Mouse (Mus musculus): ENCODE results near the gene Cep68. TPM values are rescaled to one million over a fixed set of nuclear protein-coding genes. Genes with fewer than 3 reads are reported as not detected.

Cep68 gene
- polyA plus RNA-seq, 1 experiment from 2014 or later, result 29.5 TPM

GRCm38 (mm10) chr11:20245316-20245715 is 3.9 kb downstream of the Cep68 start:
- H3K27me3 ChIP-seq (ENCODE audit: control insufficient read depth, insufficient read depth, low read length), result no peaks in the 10 kb centered on the region
- ATAC-seq (ENCODE audit: low FRiP score, low TSS enrichment), result no peak
- H3K4me3 ChIP-seq (replicated peaks; ENCODE audit: low read depth, low read length), result no peak overlapping the region
- no peak for DNase-seq
- no peak overlapping the region for H3K27ac ChIP-seq (replicated peaks; ENCODE audit: low read depth, low read length)
- no peaks in the 10 kb centered on the region for H3K9me3 ChIP-seq (ENCODE audit: control insufficient read depth, low read length)
- WGBS, result 90% methylated on average over 6 of the region's 6 CpGs
- H3K4me1 ChIP-seq (ENCODE audit: control insufficient read depth, insufficient read depth, low read length), result peaks cover 13% of the 10 kb centered on the region
- H3K4me2 ChIP-seq (ENCODE audit: low read length), result no peak overlapping the region
- H3K9ac ChIP-seq (replicated peaks; ENCODE audit: low read length), result no peak overlapping the region
- H3K36me3 ChIP-seq (ENCODE audit: control insufficient read depth, insufficient read depth, low read length), result peaks cover 16% of the 10 kb centered on the region

- H3K9ac ChIP-seq (replicated peaks; ENCODE audit: low read length), result no peak overlapping the region
- WGBS, result 85% methylated on average over 16 of the region's 16 CpGs
- peaks cover 13% of the 10 kb centered on the region for H3K4me1 ChIP-seq (ENCODE audit: control insufficient read depth, insufficient read depth, low read length)
- no peak overlapping the region for H3K27ac ChIP-seq (replicated peaks; ENCODE audit: low read depth, low read length)
- H3K27me3 ChIP-seq (ENCODE audit: control insufficient read depth, insufficient read depth, low read length), result no peaks in the 10 kb centered on the region
- no peak for ATAC-seq (ENCODE audit: low FRiP score, low TSS enrichment)
- no peak overlapping the region for H3K4me2 ChIP-seq (ENCODE audit: low read length)
- H3K36me3 ChIP-seq (ENCODE audit: control insufficient read depth, insufficient read depth, low read length), result peaks cover 23% of the 10 kb centered on the region
- no peak for DNase-seq
- H3K4me3 ChIP-seq (replicated peaks; ENCODE audit: low read depth, low read length), result no peak overlapping the region
- no peaks in the 10 kb centered on the region for H3K9me3 ChIP-seq (ENCODE audit: control insufficient read depth, low read length)
These were observed 4.6 kb downstream of the Cep68 start for GRCm38 (mm10) chr11:20244336-20245290.

- no peak overlapping the region for H3K4me3 ChIP-seq (replicated peaks; ENCODE audit: low read depth, low read length)
- 51% methylated on average over 9 of the region's 9 CpGs for WGBS
- no peak overlapping the region for H3K4me2 ChIP-seq (ENCODE audit: low read length)
- H3K36me3 ChIP-seq (ENCODE audit: control insufficient read depth, insufficient read depth, low read length), result peaks cover 35% of the 10 kb centered on the region
- H3K4me1 ChIP-seq (ENCODE audit: control insufficient read depth, insufficient read depth, low read length), result peaks cover 11% of the 10 kb centered on the region
- H3K9me3 ChIP-seq (ENCODE audit: control insufficient read depth, low read length), result no peaks in the 10 kb centered on the region
- H3K27ac ChIP-seq (replicated peaks; ENCODE audit: low read depth, low read length), result no peak overlapping the region
- no peak for DNase-seq
- no peak overlapping the region for H3K9ac ChIP-seq (replicated peaks; ENCODE audit: low read length)
- no peak for ATAC-seq (ENCODE audit: low FRiP score, low TSS enrichment)
- no peaks in the 10 kb centered on the region for H3K27me3 ChIP-seq (ENCODE audit: control insufficient read depth, insufficient read depth, low read length)
These were observed 5.9 kb downstream of the Cep68 start for GRCm38 (mm10) chr11:20243214-20243913.

- H3K36me3 ChIP-seq (ENCODE audit: control insufficient read depth, insufficient read depth, low read length), result peaks cover 42% of the 10 kb centered on the region
These were observed 6.7 kb downstream of the Cep68 start for GRCm38 (mm10) chr11:20242366-20243056.

GRCm38 (mm10) chr11:20241311-20241710 is 7.9 kb downstream of the Cep68 start:
- Histone ChIP-seq H3K27me3 (ENCODE audit: control insufficient read depth, insufficient read depth, low read length) (no peaks in the 10 kb centered on the region), H3K4me2 (ENCODE audit: low read length) (no peak overlapping the region), H3K27ac (replicated peaks; ENCODE audit: low read depth, low read length) (no peak overlapping the region), H3K36me3 (ENCODE audit: control insufficient read depth, insufficient read depth, low read length) (peaks cover 54% of the 10 kb centered on the region), H3K4me3 (replicated peaks; ENCODE audit: low read depth, low read length) (no peak overlapping the region), H3K9me3 (ENCODE audit: control insufficient read depth, low read length) (no peaks in the 10 kb centered on the region), H3K4me1 (ENCODE audit: control insufficient read depth, insufficient read depth, low read length) (no peaks in the 10 kb centered on the region; the same call in 1 of the 2 replicates), H3K9ac (replicated peaks; ENCODE audit: low read length) (no peak overlapping the region)
- ATAC-seq (ENCODE audit: low FRiP score, low TSS enrichment) (no peak), DNase-seq (no peak)
- 95% methylated on average over 7 of the region's 7 CpGs for WGBS

More at GRCm38 (mm10) chr11:20242366-20243056, 6.7 kb downstream of the Cep68 start:
- DNase-seq (no peak), ATAC-seq (ENCODE audit: low FRiP score, low TSS enrichment) (no peak)
- Histone ChIP-seq H3K9me3 (ENCODE audit: control insufficient read depth, low read length) (no peaks in the 10 kb centered on the region), H3K4me3 (replicated peaks; ENCODE audit: low read depth, low read length) (no peak overlapping the region), H3K4me2 (ENCODE audit: low read length) (no peak overlapping the region), H3K9ac (replicated peaks; ENCODE audit: low read length) (no peak overlapping the region), H3K27me3 (ENCODE audit: control insufficient read depth, insufficient read depth, low read length) (no peaks in the 10 kb centered on the region), H3K4me1 (ENCODE audit: control insufficient read depth, insufficient read depth, low read length) (peaks cover 3% of the 10 kb centered on the region; the same call in 1 of the 2 replicates), H3K27ac (replicated peaks; ENCODE audit: low read depth, low read length) (no peak overlapping the region)
- 93% methylated on average over 6 of the region's 6 CpGs for WGBS

GRCm38 (mm10) chr11:20240331-20240730 is 8.9 kb downstream of the Cep68 start:
- no peaks in the 10 kb centered on the region for H3K4me1 ChIP-seq (ENCODE audit: control insufficient read depth, insufficient read depth, low read length)
- peaks cover 62% of the 10 kb centered on the region for H3K36me3 ChIP-seq (ENCODE audit: control insufficient read depth, insufficient read depth, low read length)
- no peak overlapping the region for H3K4me3 ChIP-seq (replicated peaks; ENCODE audit: low read depth, low read length)
- H3K9me3 ChIP-seq (ENCODE audit: control insufficient read depth, low read length), result no peaks in the 10 kb centered on the region
- no peak overlapping the region for H3K27ac ChIP-seq (replicated peaks; ENCODE audit: low read depth, low read length)
- H3K9ac ChIP-seq (replicated peaks; ENCODE audit: low read length), result no peak overlapping the region
- no peak overlapping the region for H3K4me2 ChIP-seq (ENCODE audit: low read length)
- WGBS, result 86% methylated on average over 5 of the region's 5 CpGs
- no peaks in the 10 kb centered on the region for H3K27me3 ChIP-seq (ENCODE audit: control insufficient read depth, insufficient read depth, low read length)
- DNase-seq (no peak), ATAC-seq (ENCODE audit: low FRiP score, low TSS enrichment) (no peak)

GRCm38 (mm10) chr11:20239279-20239861 is 9.9 kb downstream of the Cep68 start:
- DNase-seq (no peak), ATAC-seq (ENCODE audit: low FRiP score, low TSS enrichment) (no peak)
- H3K9me3 ChIP-seq (ENCODE audit: control insufficient read depth, low read length), result no peaks in the 10 kb centered on the region
- peaks cover 68% of the 10 kb centered on the region for H3K36me3 ChIP-seq (ENCODE audit: control insufficient read depth, insufficient read depth, low read length)
- no peak overlapping the region for H3K9ac ChIP-seq (replicated peaks; ENCODE audit: low read length)
- H3K27me3 ChIP-seq (ENCODE audit: control insufficient read depth, insufficient read depth, low read length), result no peaks in the 10 kb centered on the region
- WGBS, result 96% methylated on average over 9 of the region's 9 CpGs
- no peak overlapping the region for H3K27ac ChIP-seq (replicated peaks; ENCODE audit: low read depth, low read length)
- H3K4me3 ChIP-seq (replicated peaks; ENCODE audit: low read depth, low read length), result no peak overlapping the region
- H3K4me1 ChIP-seq (ENCODE audit: control insufficient read depth, insufficient read depth, low read length), result no peaks in the 10 kb centered on the region
- no peak overlapping the region for H3K4me2 ChIP-seq (ENCODE audit: low read length)

- DNase-seq (no peak), ATAC-seq (ENCODE audit: low FRiP score, low TSS enrichment) (no peak)
- Histone ChIP-seq H3K4me1 (ENCODE audit: control insufficient read depth, insufficient read depth, low read length) (no peaks in the 10 kb centered on the region), H3K4me3 (replicated peaks; ENCODE audit: low read depth, low read length) (no peak overlapping the region), H3K4me2 (ENCODE audit: low read length) (no peak overlapping the region), H3K36me3 (ENCODE audit: control insufficient read depth, insufficient read depth, low read length) (peaks cover 75% of the 10 kb centered on the region), H3K27ac (replicated peaks; ENCODE audit: low read depth, low read length) (no peak overlapping the region), H3K9me3 (ENCODE audit: control insufficient read depth, low read length) (no peaks in the 10 kb centered on the region), H3K27me3 (ENCODE audit: control insufficient read depth, insufficient read depth, low read length) (no peaks in the 10 kb centered on the region), H3K9ac (replicated peaks; ENCODE audit: low read length) (no peak overlapping the region)
- WGBS, result 92% methylated on average over 3 of the region's 3 CpGs
These were observed 11.3 kb downstream of the Cep68 start for GRCm38 (mm10) chr11:20237976-20238375.

Measured in midbrain, embryonic 14.5 days (tissue).